8 mouse cellular contexts compared by ENCODE assay signal in genomic region chr10:21882184-21883081, GRCm38 (mm10). TPM values are rescaled to one million over a fixed set of nuclear protein-coding genes. Genes with fewer than 3 reads are reported as not detected.
DNase-seq lines count a peak whose midpoint lies in the region; ATAC-seq and TF ChIP-seq lines count a peak whose summit lies in the region.

TSS of gene Sgk1 (plus strand) at chr10:21882184.

- no peaks in the 10 kb centered on the region for H3K9me3 ChIP-seq in forebrain, embryonic 16.5 days (ENCODE audit: control insufficient read depth, low read length)
- H3K9me3 ChIP-seq in midbrain, embryonic 13.5 days: no peaks in the 10 kb centered on the region

- H3K27ac ChIP-seq in forebrain, embryonic 16.5 days (ENCODE audit: low read length): peak within 1 kb of the TSS; percentile 87
- peak within 1 kb of the TSS; percentile 94 for H3K27ac ChIP-seq in midbrain, embryonic 13.5 days

- H3K27me3 ChIP-seq in forebrain, embryonic 16.5 days (replicated peaks; ENCODE audit: control insufficient read depth, insufficient read depth, low read length): no peaks in the 10 kb centered on the region
- H3K27me3 ChIP-seq in midbrain, embryonic 13.5 days: 0 out of 2 replicates have a peak, but pooled peaks cover 3% of the 10 kb centered on the region

- H3K4me2 ChIP-seq in forebrain, embryonic 16.5 days (ENCODE audit: low read length): peak within 1 kb of the TSS; percentile 69
- H3K4me2 ChIP-seq in midbrain, embryonic 13.5 days (replicated peaks): peak within 1 kb of the TSS; percentile 60

- peak; percentile 91 for ATAC-seq in forebrain, embryonic 16.5 days
- peak; percentile 91 for ATAC-seq in midbrain, embryonic 13.5 days

- peak within 1 kb of the TSS; percentile 36 for H3K4me3 ChIP-seq in lung, adult 2 months (replicated peaks; ENCODE audit: extremely low read depth, low read depth, low read length)
- peak within 1 kb of the TSS; percentile 51 for H3K4me3 ChIP-seq in forebrain, embryonic 16.5 days (replicated peaks; ENCODE audit: low read length)
- peak within 1 kb of the TSS; percentile 55 for H3K4me3 ChIP-seq in midbrain, embryonic 13.5 days (replicated peaks)

- 9% methylated on average over 36 of the region's 36 CpGs for WGBS in lung, adult 2 months
- WGBS in forebrain, embryonic 16.5 days: under 1% methylated on average over 36 of the region's 36 CpGs
- WGBS in midbrain, embryonic 13.5 days: under 1% methylated on average over 36 of the region's 36 CpGs

- peaks cover 2% of the 10 kb centered on the region; the same call in 1 of the 2 replicates for H3K4me1 ChIP-seq in lung, adult 2 months (ENCODE audit: control insufficient read depth, insufficient read depth, low read length)
- H3K4me1 ChIP-seq in forebrain, embryonic 16.5 days (replicated peaks; ENCODE audit: control insufficient read depth, insufficient read depth, low read length): peaks cover 14% of the 10 kb centered on the region
- H3K4me1 ChIP-seq in midbrain, embryonic 13.5 days (replicated peaks): peaks cover 36% of the 10 kb centered on the region

- no peak for TF ChIP-seq CTCF in lung, adult 2 months (IDR thresholded peaks at IDR 0.05; ENCODE audit: insufficient read depth, low read length)

- H3K9ac ChIP-seq in forebrain, embryonic 16.5 days (replicated peaks; ENCODE audit: low read depth, low read length): peak within 1 kb of the TSS; percentile 59
- peak within 1 kb of the TSS; percentile 78 for H3K9ac ChIP-seq in midbrain, embryonic 13.5 days (replicated peaks)

- H3K36me3 ChIP-seq in forebrain, embryonic 16.5 days (ENCODE audit: control insufficient read depth, insufficient read depth): no peaks in the 10 kb centered on the region
- H3K36me3 ChIP-seq in midbrain, embryonic 13.5 days: no peaks in the 10 kb centered on the region

- DNase-seq in lung, adult 2 months: no peak
- DNase-seq in lung, adult 18-20 months: no peak
- DNase-seq in cerebellum, adult 11 months: peak; percentile 77
- DNase-seq in heart, postnatal 4 days: peak; percentile 14
- DNase-seq in left cerebral cortex, adult 8-10 months (ENCODE audit: low spot score in 2 of 2): peak; percentile 42 to 57
- DNase-seq in telencephalon, adult 2 months (ENCODE audit: low read depth, low spot score): peak; percentile 48

- no peak for TF ChIP-seq POLR2A in lung, adult 2 months (IDR thresholded peaks at IDR 0.05; ENCODE audit: borderline replicate concordance, extremely low read depth, low read depth, low read length)

RNA-seq across cellular contexts. Expression of gene Sgk1, which starts in this region (rescaled TPM):
- polyA plus RNA-seq in lung, adult 2 months (2012; rRNA removed): 51.7 and 80.5 TPM in 2 replicates
- polyA plus RNA-seq in forebrain, embryonic 16.5 days (2015; fragmentation: Nextera tagmentation; extraction: Ambion mirVana): 29.3 and 32.1 TPM in 2 replicates
- 10 to 100 TPM; 70.2 to 73.8 TPM for total RNA-seq in heart, postnatal 4 days (2021)
- total RNA-seq in left cerebral cortex, adult 8-10 months (2022): 100 to 1,000 TPM; 107 to 165 (median 138) TPM
- 35.9 and 36.7 TPM in 2 replicates for polyA plus RNA-seq in midbrain, embryonic 13.5 days (2015; fragmentation: Nextera tagmentation; extraction: Ambion mirVana)

Comparison
In these comparisons a context has a peak if more than half of its experiments do, and no peak if none do; other contexts are left out.
1. DNase-seq: peak in cerebellum, adult 11 months (single experiment), heart, postnatal 4 days (single experiment), left cerebral cortex, adult 8-10 months (2 of 2) and telencephalon, adult 2 months (single experiment); none in lung, adult 2 months (single experiment) and lung, adult 18-20 months (0 of 2).
2. Peak in every context shown above with its lines, with median percentiles within 50 percentile points of each other: H3K4me3 ChIP-seq.